26 mouse cellular contexts compared by ENCODE assay signal in genomic region chr3:58124886-58125285, GRCm38 (mm10).
DNase-seq lines count a peak whose midpoint lies in the region; ATAC-seq and TF ChIP-seq lines count a peak whose summit lies in the region.
"Had no signal": no experiment of that assay in that cellular context is flagged by ENCODE, and none has a peak within 500 bp of the region (broad histone marks: within the 10 kb centered on the region; RNA-seq: fewer than 3 reads in every experiment).

No protein-coding gene starts in this region.

- 72% methylated on average over 1 of the region's 1 CpGs for WGBS in hindbrain, embryonic 14.5 days
- WGBS in hindbrain, embryonic 16.5 days, result 71% methylated on average over 1 of the region's 1 CpGs
- 70% methylated on average over 1 of the region's 1 CpGs for WGBS in midbrain, postnatal 0 days
- WGBS in midbrain, embryonic 16.5 days, result 66% methylated on average over 1 of the region's 1 CpGs

- no peak overlapping the region for H3K27ac ChIP-seq in hindbrain, embryonic 14.5 days
- H3K27ac ChIP-seq in hindbrain, embryonic 16.5 days (ENCODE audit: low read depth, low read length), result no peak overlapping the region
- no peak overlapping the region for H3K27ac ChIP-seq in midbrain, postnatal 0 days (ENCODE audit: low read depth, low read length)
- H3K27ac ChIP-seq in midbrain, embryonic 16.5 days (ENCODE audit: low read length), result no peak overlapping the region
- H3K27ac ChIP-seq: embryonic facial prominence, embryonic 10.5 days; embryonic facial prominence, embryonic 12.5 days; forebrain, embryonic 13.5 days; forebrain, embryonic 15.5 days had no signal

- H3K36me3 ChIP-seq in hindbrain, embryonic 14.5 days (replicated peaks; ENCODE audit: control insufficient read depth, insufficient read depth), result no peaks in the 10 kb centered on the region
- no peaks in the 10 kb centered on the region for H3K36me3 ChIP-seq in hindbrain, embryonic 16.5 days (ENCODE audit: control insufficient read depth, insufficient read depth, low read length)
- no peaks in the 10 kb centered on the region for H3K36me3 ChIP-seq in midbrain, postnatal 0 days (ENCODE audit: insufficient read depth, low read length)
- H3K36me3 ChIP-seq in midbrain, embryonic 16.5 days (ENCODE audit: control insufficient read depth, insufficient read depth, low read length), result no peaks in the 10 kb centered on the region
- H3K36me3 ChIP-seq: embryonic facial prominence, embryonic 10.5 days; embryonic facial prominence, embryonic 12.5 days; forebrain, embryonic 15.5 days; G1E had no signal

- H3K9ac ChIP-seq in hindbrain, embryonic 14.5 days, result no peak overlapping the region
- no peak overlapping the region for H3K9ac ChIP-seq in hindbrain, embryonic 16.5 days (ENCODE audit: low read depth, low read length)
- no peak overlapping the region for H3K9ac ChIP-seq in midbrain, postnatal 0 days (replicated peaks; ENCODE audit: low read length, poor library complexity, severe bottlenecking)
- no peak overlapping the region for H3K9ac ChIP-seq in midbrain, embryonic 16.5 days (ENCODE audit: low read depth, low read length)
- H3K9ac ChIP-seq: embryonic facial prominence, embryonic 12.5 days; forebrain, embryonic 13.5 days; forebrain, embryonic 15.5 days; forebrain, postnatal 0 days had no signal

- no peaks in the 10 kb centered on the region for H3K4me1 ChIP-seq in hindbrain, embryonic 14.5 days (replicated peaks; ENCODE audit: control insufficient read depth, insufficient read depth, low read length)
- no peaks in the 10 kb centered on the region for H3K4me1 ChIP-seq in hindbrain, embryonic 16.5 days (ENCODE audit: control insufficient read depth, insufficient read depth, low read depth, low read length)
- H3K4me1 ChIP-seq in midbrain, postnatal 0 days (ENCODE audit: insufficient read depth, low read length), result no peaks in the 10 kb centered on the region
- 0 out of 2 replicates have a peak, but pooled peaks cover 3% of the 10 kb centered on the region for H3K4me1 ChIP-seq in midbrain, embryonic 16.5 days (ENCODE audit: control insufficient read depth, insufficient read depth, low read length)
- H3K4me1 ChIP-seq: embryonic facial prominence, embryonic 12.5 days had no signal

- no peaks in the 10 kb centered on the region for H3K27me3 ChIP-seq in hindbrain, embryonic 14.5 days (ENCODE audit: control insufficient read depth, insufficient read depth, low read length)
- no peaks in the 10 kb centered on the region for H3K27me3 ChIP-seq in hindbrain, embryonic 16.5 days (replicated peaks; ENCODE audit: control insufficient read depth, insufficient read depth, low read length)
- no peaks in the 10 kb centered on the region for H3K27me3 ChIP-seq in midbrain, postnatal 0 days (ENCODE audit: insufficient read depth, low read length)
- no peaks in the 10 kb centered on the region for H3K27me3 ChIP-seq in midbrain, embryonic 16.5 days (ENCODE audit: control insufficient read depth, insufficient read depth, low read depth, low read length)
- H3K27me3 ChIP-seq: CH12.LX; embryonic facial prominence, embryonic 12.5 days; forebrain, embryonic 13.5 days; forebrain, embryonic 15.5 days; Patski had no signal

- H3K4me2 ChIP-seq in hindbrain, embryonic 14.5 days (replicated peaks), result no peak overlapping the region
- no peak overlapping the region for H3K4me2 ChIP-seq in hindbrain, embryonic 16.5 days (ENCODE audit: low read length)
- no peak overlapping the region for H3K4me2 ChIP-seq in midbrain, postnatal 0 days (ENCODE audit: low read depth, low read length, poor library complexity, severe bottlenecking)
- no peak overlapping the region for H3K4me2 ChIP-seq in midbrain, embryonic 16.5 days (ENCODE audit: low read length)
- H3K4me2 ChIP-seq: embryonic facial prominence, embryonic 12.5 days; forebrain, embryonic 13.5 days; forebrain, embryonic 15.5 days had no signal

- intact Hi-C loops in left cerebral cortex, postnatal 4 days (cut with DNase I), result loop anchor here (5.0 to 10.0 kb wide), 2 partner anchors 278 to 460 kb away; partner anchors contain the start of gene Pfn2

- no peak overlapping the region for H3K4me3 ChIP-seq in hindbrain, embryonic 14.5 days (replicated peaks; ENCODE audit: low read length)
- H3K4me3 ChIP-seq in hindbrain, embryonic 16.5 days (ENCODE audit: low read length), result no peak overlapping the region
- H3K4me3 ChIP-seq in midbrain, postnatal 0 days (ENCODE audit: low read depth, low read length), result no peak overlapping the region
- H3K4me3 ChIP-seq in midbrain, embryonic 16.5 days (ENCODE audit: low read depth, low read length), result no peak overlapping the region
- H3K4me3 ChIP-seq: embryonic facial prominence, embryonic 10.5 days; embryonic facial prominence, embryonic 12.5 days; forebrain, embryonic 13.5 days; forebrain, embryonic 15.5 days had no signal

- TF ChIP-seq CTCF in midbrain, postnatal 0 days (IDR thresholded peaks at IDR 0.05), result no peak

- DNase-seq in cerebellum, postnatal 10 days, result peak; percentile 49 to 65
- no peak for DNase-seq in cerebellum, postnatal 4 days (ENCODE audit: low spot score in 2 of 2)
- peak; percentile 23 for DNase-seq in hindbrain, embryonic 14.5 days (ENCODE audit: low spot score)
- peak; percentile 16 for DNase-seq in left cerebral cortex, postnatal 4 days
- no peak for DNase-seq in left cerebral cortex, adult 8-10 months (ENCODE audit: low spot score in 2 of 2)
- DNase-seq in midbrain, postnatal 0 days (ENCODE audit: low spot score), result peak; percentile 19
- DNase-seq: adrenal gland, adult 8-10 months; adrenal gland, postnatal 14 days; adrenal gland, postnatal 36 days; B cell, adult 2 months; cerebellum, adult 11-12 months; cerebellum, adult 8-10 months; cerebellum, adult 9-11 months; cerebellum, postnatal 36 days; forebrain, postnatal 0 days had no signal

- H3K9me3 ChIP-seq in hindbrain, embryonic 14.5 days (ENCODE audit: control insufficient read depth, low read length), result no peaks in the 10 kb centered on the region
- no peaks in the 10 kb centered on the region for H3K9me3 ChIP-seq in hindbrain, embryonic 16.5 days (ENCODE audit: control insufficient read depth, low read length)
- no peaks in the 10 kb centered on the region for H3K9me3 ChIP-seq in midbrain, postnatal 0 days (ENCODE audit: low read length)
- no peaks in the 10 kb centered on the region for H3K9me3 ChIP-seq in midbrain, embryonic 16.5 days (replicated peaks; ENCODE audit: control insufficient read depth, low read length, poor library complexity, severe bottlenecking)
- H3K9me3 ChIP-seq: embryonic facial prominence, embryonic 10.5 days; embryonic facial prominence, embryonic 12.5 days; forebrain, embryonic 13.5 days; forebrain, embryonic 15.5 days; G1E had no signal

- ATAC-seq in hindbrain, embryonic 14.5 days (ENCODE audit: low FRiP score), result no peak
- ATAC-seq in hindbrain, embryonic 16.5 days, result no peak
- no peak for ATAC-seq in midbrain, postnatal 0 days (ENCODE audit: low FRiP score)
- ATAC-seq in midbrain, embryonic 16.5 days, result no peak
- ATAC-seq: activated CD4-positive, CD25-positive, alpha-beta regulatory T cell, adult 4 months; CD4-positive, CD25-positive, alpha-beta regulatory T cell, adult 4 months; forebrain, embryonic 13.5 days; forebrain, embryonic 15.5 days; forebrain, postnatal 0 days; Patski had no signal

Comparison
In these comparisons a context has a peak if more than half of its experiments do, and no peak if none do; other contexts are left out.
1. DNase-seq: peak in cerebellum, postnatal 10 days (2 of 2), hindbrain, embryonic 14.5 days (single experiment), left cerebral cortex, postnatal 4 days (single experiment) and midbrain, postnatal 0 days (single experiment); none in cerebellum, postnatal 4 days (0 of 2) and left cerebral cortex, adult 8-10 months (0 of 2).